Mouse (Mus musculus): Measurements from ENCODE around the gene Kcnb1.

Gene Kcnb1

GRCm38 (mm10) chr2:167056942-167057323, 133.0 kb downstream of the Kcnb1 start:
- no peak for DNase-seq

- no peak for DNase-seq
These were observed 133.6 kb downstream of the Kcnb1 start for GRCm38 (mm10) chr2:167056210-167056941.

DNA sequence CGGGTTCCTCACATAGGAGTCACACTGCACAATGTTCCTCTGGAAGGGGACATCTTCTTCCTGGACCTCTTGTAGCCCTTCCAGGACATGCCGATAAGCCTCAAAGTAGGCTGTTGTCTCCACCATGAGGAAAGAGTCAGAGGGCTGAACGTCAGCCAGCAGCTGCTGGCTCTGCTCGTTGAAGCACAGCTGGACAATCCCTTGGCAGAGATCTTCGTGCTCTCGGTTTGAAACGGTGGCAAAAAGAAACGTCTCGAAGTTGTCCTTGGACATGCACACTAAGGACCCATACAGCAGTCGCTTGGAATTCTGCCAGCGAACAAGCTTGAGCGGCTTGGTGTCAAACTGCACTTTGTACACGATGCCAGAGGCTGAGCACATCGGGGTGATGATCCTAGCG, 134.6 kb downstream of the Kcnb1 start:
- peak; percentile 54 for DNase-seq

DNA sequence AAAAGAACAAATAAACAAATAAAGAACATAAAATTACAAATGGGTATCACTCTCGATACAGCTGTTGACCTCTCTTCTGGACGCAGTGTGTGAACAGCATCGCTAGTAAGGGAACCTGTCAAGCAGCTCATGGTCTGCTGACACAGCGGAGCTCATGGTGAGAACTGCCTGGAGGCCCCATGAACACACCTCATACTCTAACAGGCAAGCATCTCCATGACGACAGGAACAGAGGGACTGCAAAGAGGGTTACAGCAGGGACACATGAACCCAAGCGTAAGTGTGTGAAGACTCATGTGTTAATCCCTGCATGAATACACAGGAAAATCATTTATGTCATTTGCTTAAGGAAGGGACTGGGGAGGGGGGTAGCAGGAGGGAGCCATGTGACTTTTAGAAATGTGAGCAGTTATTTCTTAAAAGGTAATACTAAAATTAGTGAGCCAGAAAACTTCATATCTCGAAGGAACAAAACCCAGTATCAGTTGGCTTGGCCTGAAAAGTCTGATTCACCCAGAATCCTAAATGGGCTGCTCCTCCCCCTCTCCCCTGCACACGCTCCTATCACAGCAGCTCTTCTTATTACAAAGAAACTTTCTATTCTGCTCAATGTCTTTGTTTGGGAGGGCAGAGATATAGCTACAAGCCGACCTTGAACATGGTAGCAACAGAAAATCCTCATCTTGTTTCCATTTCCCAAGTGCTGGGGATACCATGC, 136.7 kb downstream of the Kcnb1 start:
- DNase-seq, result no peak

DNA sequence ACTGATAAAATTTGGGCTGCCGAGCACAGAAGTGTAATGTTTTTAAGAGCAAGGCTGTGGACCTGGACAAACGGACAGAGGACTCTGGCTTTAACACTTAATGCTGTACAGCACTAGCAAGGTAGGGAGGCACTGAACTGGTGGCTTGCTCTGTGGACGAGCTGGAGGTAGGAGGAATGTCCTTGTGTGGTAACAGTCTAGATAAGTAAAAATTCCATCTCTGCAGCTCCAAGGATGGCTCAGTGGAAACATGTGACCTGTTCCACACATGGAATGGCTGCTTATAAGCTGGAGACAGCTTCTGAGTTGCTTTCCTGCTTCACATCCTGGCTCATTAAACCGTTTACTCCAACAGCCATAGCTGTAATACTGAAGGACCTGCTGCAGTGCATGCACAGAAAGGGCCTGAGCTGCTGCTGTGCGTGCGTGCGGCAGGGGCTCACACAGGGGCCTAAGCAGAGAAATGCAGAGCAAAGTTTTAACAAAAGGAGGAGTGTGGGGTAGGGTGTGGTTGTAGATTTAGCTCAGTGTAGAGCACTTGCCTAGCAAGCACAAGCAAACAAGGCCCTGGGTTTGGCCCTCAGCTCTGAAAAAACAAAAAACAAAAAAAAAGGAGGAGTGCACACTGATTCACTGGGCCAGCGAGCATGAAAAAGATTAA, 141.1 kb downstream of the Kcnb1 start:
- DNase-seq, result no peak

GRCm38 (mm10) chr2:167048223-167048622, 141.7 kb downstream of the Kcnb1 start:
- no peak for DNase-seq
